Mouse (Mus musculus): Measurements from ENCODE around the gene Fam102b. TPM values are rescaled to one million over a fixed set of nuclear protein-coding genes. Genes with fewer than 3 reads are reported as not detected.

Fam102b gene
- polyA plus RNA-seq (2016; fragmentation: Nextera tagmentation; extraction: Ambion mirVana), result 3.2 and 3.5 TPM in 2 replicates

- Histone ChIP-seq H3K27me3 (ENCODE audit: poor library complexity, severe bottlenecking) (peaks cover 35% of the 10 kb centered on the region), H3K4me1 (peaks cover 51% of the 10 kb centered on the region), H3K4me3 (peak within 1 kb of the TSS; percentile 68), H3K27ac (peak within 1 kb of the TSS; percentile 86), H3K36me3 (replicated peaks) (no peaks in the 10 kb centered on the region), H3K9me3 (no peaks in the 10 kb centered on the region)
- WGBS, result under 1% methylated on average over 52 of the region's 54 CpGs
- DNase-seq (ENCODE audit: extremely low spot score, low spot score), result peak; percentile 74
Measured at GRCm38 (mm10) chr3:109027515-109027987, at the start of gene Fam102b. TSS of gene Fam102b (minus strand) at chr3:109027607.

GRCm38 (mm10) chr3:109062989-109063388, 35.6 kb upstream of the Fam102b start:
- no peak for DNase-seq (ENCODE audit: extremely low spot score, low spot score)
- Histone ChIP-seq H3K27me3 (ENCODE audit: poor library complexity, severe bottlenecking) (no peaks in the 10 kb centered on the region), H3K36me3 (replicated peaks) (no peaks in the 10 kb centered on the region), H3K27ac (no peak overlapping the region), H3K9me3 (no peaks in the 10 kb centered on the region), H3K4me1 (no peaks in the 10 kb centered on the region), H3K4me3 (no peak overlapping the region)
- 5% methylated on average over 6 of the region's 6 CpGs for WGBS

GRCm38 (mm10) chr3:109062391-109062790, 35.0 kb upstream of the Fam102b start:
- no peaks in the 10 kb centered on the region for H3K36me3 ChIP-seq (replicated peaks)
- DNase-seq (ENCODE audit: extremely low spot score, low spot score), result no peak
- no peak overlapping the region for H3K4me3 ChIP-seq
- WGBS, result 78% methylated on average over 7 of the region's 7 CpGs
- no peak overlapping the region for H3K27ac ChIP-seq
- H3K4me1 ChIP-seq, result no peaks in the 10 kb centered on the region
- H3K9me3 ChIP-seq, result no peaks in the 10 kb centered on the region
- H3K27me3 ChIP-seq (ENCODE audit: poor library complexity, severe bottlenecking), result no peaks in the 10 kb centered on the region

- no peak for DNase-seq (ENCODE audit: extremely low spot score, low spot score)
- 82% methylated on average over 8 of the region's 8 CpGs for WGBS
Measured at GRCm38 (mm10) chr3:109059903-109060302, 32.5 kb upstream of the Fam102b start.

GRCm38 (mm10) chr3:109051946-109052331, 24.5 kb upstream of the Fam102b start:
- Histone ChIP-seq H3K36me3 (replicated peaks) (no peaks in the 10 kb centered on the region), H3K9me3 (no peaks in the 10 kb centered on the region), H3K4me1 (peaks cover 10% of the 10 kb centered on the region), H3K27ac (no peak overlapping the region), H3K27me3 (ENCODE audit: poor library complexity, severe bottlenecking) (no peaks in the 10 kb centered on the region), H3K4me3 (no peak overlapping the region)
- WGBS, result 89% methylated on average over 6 of the region's 6 CpGs
- no peak for DNase-seq (ENCODE audit: extremely low spot score, low spot score)

More at GRCm38 (mm10) chr3:109059903-109060302, 32.5 kb upstream of the Fam102b start:
- no peak overlapping the region for H3K4me3 ChIP-seq
- no peaks in the 10 kb centered on the region for H3K27me3 ChIP-seq (ENCODE audit: poor library complexity, severe bottlenecking)
- H3K36me3 ChIP-seq (replicated peaks), result no peaks in the 10 kb centered on the region
- no peaks in the 10 kb centered on the region for H3K4me1 ChIP-seq
- H3K27ac ChIP-seq, result no peak overlapping the region
- H3K9me3 ChIP-seq, result no peaks in the 10 kb centered on the region

DNA sequence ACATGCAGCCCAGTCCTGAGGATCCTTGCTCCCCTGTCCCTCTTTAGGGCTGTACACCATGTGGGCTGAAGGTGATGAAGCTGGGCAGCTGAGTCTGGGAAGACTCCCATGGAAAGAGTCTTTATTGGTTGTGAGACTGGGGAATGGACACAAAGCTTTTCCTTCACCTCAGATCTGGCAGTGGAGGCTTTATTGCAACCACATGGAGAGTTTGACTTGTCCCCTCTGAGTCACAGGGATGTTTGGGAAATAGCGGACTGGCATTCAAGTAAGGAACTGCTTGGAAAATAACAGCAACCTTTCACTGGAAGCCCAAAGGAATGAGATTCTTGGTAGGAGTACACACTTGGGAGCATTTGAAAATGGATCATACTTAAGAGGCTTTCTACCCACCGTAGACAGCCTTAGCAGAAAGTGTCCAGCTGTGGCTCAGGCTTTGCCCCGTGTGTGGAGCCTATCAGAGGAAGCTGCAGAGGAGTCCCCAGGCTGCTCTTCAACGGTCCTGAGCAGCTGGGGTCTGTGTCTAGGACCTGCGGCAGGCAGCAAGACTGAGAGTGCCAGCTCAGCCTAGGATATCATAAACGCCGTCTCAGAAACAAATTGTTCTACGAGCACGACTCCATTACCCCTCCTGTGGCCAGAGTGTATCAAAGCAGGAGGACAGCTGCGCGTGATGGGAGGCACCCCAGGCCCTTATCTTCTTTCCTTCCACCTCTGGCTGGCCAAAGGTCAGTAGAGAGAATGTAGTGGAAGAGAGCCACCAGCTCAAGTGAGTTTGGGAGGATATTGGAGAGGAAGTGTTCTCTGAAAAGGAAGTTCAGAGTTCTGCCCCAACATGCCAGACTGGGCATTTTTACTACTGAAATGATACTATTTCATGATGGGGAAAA, 23.9 kb upstream of the Fam102b start:
- Histone ChIP-seq H3K9me3 (no peaks in the 10 kb centered on the region), H3K4me3 (no peak overlapping the region), H3K36me3 (replicated peaks) (no peaks in the 10 kb centered on the region), H3K27me3 (ENCODE audit: poor library complexity, severe bottlenecking) (no peaks in the 10 kb centered on the region), H3K27ac (no peak overlapping the region), H3K4me1 (peaks cover 10% of the 10 kb centered on the region)
- no peak for DNase-seq (ENCODE audit: extremely low spot score, low spot score)
- 77% methylated on average over 11 of the region's 11 CpGs for WGBS

DNA sequence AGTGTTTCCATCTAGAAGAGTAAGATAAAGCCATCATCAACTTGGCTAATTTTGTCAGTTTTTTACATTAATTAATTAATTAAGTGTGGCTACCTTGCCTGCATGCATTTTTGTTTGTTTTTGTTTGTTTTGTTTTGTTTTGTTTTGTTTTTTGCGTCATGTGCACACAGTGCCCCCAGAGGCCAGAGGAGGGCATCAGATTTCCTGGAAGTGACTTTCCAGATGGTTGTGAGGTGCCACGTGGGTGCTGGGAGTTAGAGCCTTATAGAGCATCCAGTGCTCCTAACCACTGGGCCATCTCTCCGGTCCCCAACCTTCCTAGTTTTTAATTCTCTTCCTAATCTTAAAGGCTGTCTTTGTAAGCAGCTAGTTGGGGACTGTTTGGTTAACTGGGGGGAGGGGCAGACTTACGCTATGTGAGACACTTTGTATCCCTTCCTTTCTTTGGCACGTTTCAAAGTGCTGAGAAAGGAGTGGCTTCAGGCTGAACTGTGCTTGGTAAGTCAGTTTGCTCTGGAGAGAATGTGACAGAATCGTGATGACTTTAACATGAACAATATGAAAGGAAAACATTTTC, 20.4 kb upstream of the Fam102b start:
- H3K4me1 ChIP-seq, result peaks cover 15% of the 10 kb centered on the region
- H3K27me3 ChIP-seq (ENCODE audit: poor library complexity, severe bottlenecking), result no peaks in the 10 kb centered on the region
- no peak for DNase-seq (ENCODE audit: extremely low spot score, low spot score)
- H3K36me3 ChIP-seq (replicated peaks), result no peaks in the 10 kb centered on the region
- WGBS, result 43% methylated on average over 6 of the region's 6 CpGs
- H3K9me3 ChIP-seq, result no peaks in the 10 kb centered on the region
- H3K4me3 ChIP-seq, result no peak overlapping the region
- H3K27ac ChIP-seq, result no peak overlapping the region

DNA sequence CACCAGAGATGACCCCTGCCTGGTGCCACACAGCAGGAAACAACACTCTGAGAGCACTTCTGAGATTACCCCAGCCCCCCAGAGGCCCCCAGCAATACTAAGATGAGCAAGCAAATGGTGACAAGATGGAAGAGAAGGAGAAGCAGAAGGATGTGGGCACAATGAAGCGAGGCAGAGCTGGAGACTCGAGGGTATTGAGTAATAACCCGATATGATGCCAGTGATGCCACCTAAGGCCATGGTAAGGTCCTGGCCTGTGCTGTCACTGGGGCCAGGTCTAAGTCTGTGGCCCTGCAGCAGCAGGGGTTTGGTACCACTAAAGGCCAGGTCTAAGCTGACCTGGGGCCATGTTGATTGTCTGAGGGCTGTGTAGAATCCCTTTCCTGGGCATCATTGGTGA, 19.0 kb upstream of the Fam102b start:
- no peak overlapping the region for H3K27ac ChIP-seq
- WGBS, result 88% methylated on average over 3 of the region's 3 CpGs
- DNase-seq (ENCODE audit: extremely low spot score, low spot score), result no peak

DNA sequence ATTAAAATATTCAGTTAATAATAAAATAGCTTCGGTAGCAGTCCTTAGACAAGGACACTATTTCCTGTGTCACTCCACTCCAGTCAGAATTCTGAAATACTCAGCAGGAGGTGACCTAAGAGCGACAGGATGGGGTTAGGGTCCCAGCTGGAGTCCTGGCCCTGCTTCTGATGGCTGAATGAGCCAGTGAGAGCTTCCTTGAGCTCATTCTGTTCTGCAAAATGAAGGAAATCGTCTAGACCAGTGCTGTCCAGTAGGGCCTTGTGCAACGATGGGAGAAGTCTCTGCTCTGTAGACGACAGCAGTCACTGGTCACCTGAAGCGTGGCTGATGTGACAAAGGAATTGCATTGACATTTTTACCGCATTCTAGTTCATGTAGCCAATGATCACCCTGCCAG, 16.0 kb upstream of the Fam102b start:
- no peak overlapping the region for H3K27ac ChIP-seq
- peaks cover 9% of the 10 kb centered on the region for H3K4me1 ChIP-seq
- no peak overlapping the region for H3K4me3 ChIP-seq
- 53% methylated on average over 7 of the region's 7 CpGs for WGBS
- no peaks in the 10 kb centered on the region for H3K9me3 ChIP-seq
- no peaks in the 10 kb centered on the region for H3K27me3 ChIP-seq (ENCODE audit: poor library complexity, severe bottlenecking)
- DNase-seq (ENCODE audit: extremely low spot score, low spot score), result no peak
- no peaks in the 10 kb centered on the region for H3K36me3 ChIP-seq (replicated peaks)

More for the DNA sequence above, 19.0 kb upstream of the Fam102b start:
- peaks cover 15% of the 10 kb centered on the region for H3K4me1 ChIP-seq
- no peaks in the 10 kb centered on the region for H3K9me3 ChIP-seq
- no peak overlapping the region for H3K4me3 ChIP-seq
- H3K27me3 ChIP-seq (ENCODE audit: poor library complexity, severe bottlenecking), result no peaks in the 10 kb centered on the region
- H3K36me3 ChIP-seq (replicated peaks), result no peaks in the 10 kb centered on the region

- WGBS, result 84% methylated on average over 4 of the region's 4 CpGs
- H3K27ac ChIP-seq, result no peak overlapping the region
- no peaks in the 10 kb centered on the region for H3K27me3 ChIP-seq (ENCODE audit: poor library complexity, severe bottlenecking)
- peaks cover 5% of the 10 kb centered on the region for H3K4me1 ChIP-seq
- H3K36me3 ChIP-seq (replicated peaks), result no peaks in the 10 kb centered on the region
- no peaks in the 10 kb centered on the region for H3K9me3 ChIP-seq
- no peak overlapping the region for H3K4me3 ChIP-seq
- DNase-seq (ENCODE audit: extremely low spot score, low spot score), result no peak
Measured at GRCm38 (mm10) chr3:109040908-109041307, 13.5 kb upstream of the Fam102b start.

DNA sequence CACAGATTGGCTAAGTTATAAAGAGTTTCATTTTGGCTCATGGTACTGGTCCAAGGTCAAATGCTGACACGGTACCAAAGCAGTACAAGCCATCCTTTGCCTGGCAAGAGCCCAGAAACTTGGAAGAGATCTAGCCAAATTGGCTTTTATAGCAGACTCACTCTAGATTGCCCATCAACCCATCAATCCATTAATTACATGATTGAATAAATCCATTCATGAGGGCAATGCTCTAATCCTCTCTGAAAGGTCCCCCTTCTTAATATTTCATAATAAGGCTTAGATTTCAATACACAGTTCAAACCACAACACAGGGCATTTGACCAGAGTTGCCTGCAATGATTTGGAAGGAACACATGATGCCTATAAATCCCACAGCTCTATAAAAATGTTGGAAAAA, 7.0 kb upstream of the Fam102b start:
- Histone ChIP-seq H3K9me3 (peaks cover 3% of the 10 kb centered on the region; the same call in 1 of the 2 replicates), H3K27ac (no peak overlapping the region), H3K4me3 (no peak overlapping the region), H3K36me3 (replicated peaks) (no peaks in the 10 kb centered on the region), H3K27me3 (ENCODE audit: poor library complexity, severe bottlenecking) (peaks cover 13% of the 10 kb centered on the region), H3K4me1 (peaks cover 28% of the 10 kb centered on the region)
- 58% methylated on average over 1 of the region's 1 CpGs for WGBS
- DNase-seq (ENCODE audit: extremely low spot score, low spot score), result no peak

GRCm38 (mm10) chr3:109032306-109032705, 4.9 kb upstream of the Fam102b start:
- peaks cover 24% of the 10 kb centered on the region for H3K27me3 ChIP-seq (ENCODE audit: poor library complexity, severe bottlenecking)
- no peak for DNase-seq (ENCODE audit: extremely low spot score, low spot score)
- peaks cover 3% of the 10 kb centered on the region; the same call in 1 of the 2 replicates for H3K9me3 ChIP-seq
- no peaks in the 10 kb centered on the region for H3K36me3 ChIP-seq (replicated peaks)
- no peak overlapping the region for H3K27ac ChIP-seq
- 71% methylated on average over 2 of the region's 2 CpGs for WGBS
- peaks cover 36% of the 10 kb centered on the region for H3K4me1 ChIP-seq
- H3K4me3 ChIP-seq, result no peak overlapping the region

GRCm38 (mm10) chr3:109031626-109032025, 4.2 kb upstream of the Fam102b start:
- Histone ChIP-seq H3K27me3 (ENCODE audit: poor library complexity, severe bottlenecking) (peaks cover 25% of the 10 kb centered on the region), H3K27ac (no peak overlapping the region)

More at GRCm38 (mm10) chr3:109031626-109032025, 4.2 kb upstream of the Fam102b start:
- H3K9me3 ChIP-seq, result peaks cover 3% of the 10 kb centered on the region; the same call in 1 of the 2 replicates
- no peak for DNase-seq (ENCODE audit: extremely low spot score, low spot score)
- 91% methylated on average over 3 of the region's 3 CpGs for WGBS
- H3K36me3 ChIP-seq (replicated peaks), result no peaks in the 10 kb centered on the region
- H3K4me3 ChIP-seq, result no peak overlapping the region
- peaks cover 42% of the 10 kb centered on the region for H3K4me1 ChIP-seq
